Mouse (Mus musculus) brain, embryonic 14.5 days (tissue): ENCODE measurements around the gene Camta1.

ENCODE experiments used
- CTCF ChIP-seq: fragments of 200-500 bp; IDR thresholded peaks from 2 replicates; pipeline ENCODE4 v1.5.1; 2012; ENCODE audit warnings: inconsistent platforms, mild to moderate bottlenecking, moderate library complexity, borderline replicate concordance; ENCODE audit not compliant: insufficient read depth, insufficient read length; ENCODE audit errors: extremely low read depth
- POLR2A ChIP-seq: fragments of 200-500 bp; IDR thresholded peaks from 2 replicates; pipeline ENCODE4 v1.6.1; 2012; ENCODE audit warnings: mild to moderate bottlenecking, inconsistent platforms, borderline replicate concordance; ENCODE audit not compliant: poor library complexity, insufficient read depth, insufficient read length, severe bottlenecking; ENCODE audit errors: extremely low read depth

GRCm38 (mm10) chr4:151301337-151301736, 560.3 kb downstream of the Camta1 start:
- TF ChIP-seq POLR2A (no peak), CTCF (no peak)
